Mouse (Mus musculus) cerebellum, adult 18-20 months (tissue): ENCODE data around the gene A3galt2.

Source experiments
- DNase-seq, 2 experiments: peaks; one replicate each; pipeline ENCODE4 v3.0.0; 2021

A3galt2 gene

GRCm38 (mm10) chr4:128759214-128759613 lies 4.0 kb downstream of the A3galt2 start:
- no peak for DNase-seq

- DNase-seq: no peak
Observed at GRCm38 (mm10) chr4:128760029-128760428, 4.9 kb downstream of the A3galt2 start.

- peak in 1 of 2 experiments; percentile 37 for DNase-seq
Observed at GRCm38 (mm10) chr4:128766929-128767328, 11.8 kb downstream of the A3galt2 start.

GRCm38 (mm10) chr4:128768120-128768519 lies 13.0 kb downstream of the A3galt2 start:
- DNase-seq: no peak

GRCm38 (mm10) chr4:128769569-128770355 lies 14.6 kb downstream of the A3galt2 start:
- no peak for DNase-seq

GRCm38 (mm10) chr4:128770698-128771097 lies 15.5 kb downstream of the A3galt2 start:
- no peak for DNase-seq

- DNase-seq: no peak
Observed at GRCm38 (mm10) chr4:128773820-128774219, 18.7 kb downstream of the A3galt2 start.

- peak; percentile 66 to 76 for DNase-seq
Observed at GRCm38 (mm10) chr4:128774467-128774866, 19.3 kb downstream of the A3galt2 start.

- DNase-seq: peak; percentile 82 to 91
Observed at GRCm38 (mm10) chr4:128776568-128777289, 21.6 kb downstream of the A3galt2 start.

- DNase-seq: no peak
Observed at GRCm38 (mm10) chr4:128777593-128777992, 22.4 kb downstream of the A3galt2 start.

- no peak for DNase-seq
Observed at GRCm38 (mm10) chr4:128782037-128782436, 26.9 kb downstream of the A3galt2 start.

- DNase-seq: no peak
Observed at GRCm38 (mm10) chr4:128782645-128783044, 27.5 kb downstream of the A3galt2 start.

GRCm38 (mm10) chr4:128784950-128785631 lies 29.9 kb downstream of the A3galt2 start:
- no peak for DNase-seq

- no peak for DNase-seq
Observed at GRCm38 (mm10) chr4:128785921-128786654, 30.9 kb downstream of the A3galt2 start.

- DNase-seq: no peak
Observed at GRCm38 (mm10) chr4:128787023-128787939, 32.1 kb downstream of the A3galt2 start.

- no peak for DNase-seq
Observed at GRCm38 (mm10) chr4:128788108-128788507, 32.9 kb downstream of the A3galt2 start.

GRCm38 (mm10) chr4:128789646-128790045 lies 34.5 kb downstream of the A3galt2 start:
- no peak for DNase-seq

GRCm38 (mm10) chr4:128793710-128794109 lies 38.5 kb downstream of the A3galt2 start:
- DNase-seq: no peak

GRCm38 (mm10) chr4:128794198-128794597 lies 39.0 kb downstream of the A3galt2 start:
- peak; percentile 46 to 53 for DNase-seq

GRCm38 (mm10) chr4:128795596-128795995 lies 40.4 kb downstream of the A3galt2 start:
- no peak for DNase-seq

GRCm38 (mm10) chr4:128796788-128797187 lies 41.6 kb downstream of the A3galt2 start:
- no peak for DNase-seq
